Mouse (Mus musculus) R1 (cell line): ENCODE results near the gene Gm47995.
"Not testable (repeated sequence)": the region's sequence is repeated elsewhere in the genome, so short reads cannot be mapped to it uniquely, and the experiment has no call there.

ENCODE experiments used
- DNase-seq: peaks from one replicate; pipeline ENCODE4 v3.0.0-alpha.2; 2018; ENCODE audit warnings: low read depth, low spot score

Gm47995 gene

DNA sequence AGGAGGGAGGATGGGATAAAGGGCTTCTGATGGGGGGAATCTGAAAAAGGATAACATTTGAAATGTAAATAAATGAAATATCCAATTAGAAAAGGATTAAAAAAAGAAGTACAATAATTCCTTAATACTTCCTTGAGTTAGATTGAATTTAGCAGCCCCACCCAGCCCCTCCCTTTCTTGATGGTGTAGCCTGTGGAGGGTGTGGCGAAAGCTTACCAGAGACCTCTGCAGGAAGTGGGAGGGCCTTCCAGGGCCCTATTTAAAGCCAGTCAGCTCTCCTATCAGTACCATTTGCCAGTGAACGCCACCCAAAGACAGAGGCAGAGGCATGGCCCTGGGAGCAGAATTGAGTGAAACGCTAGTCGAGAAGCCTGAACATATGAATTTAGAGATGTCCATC lies at the start of gene Gm47995:
Gene Gm47995, plus strand, starts transcription at position 329 of the 400 bp plus-strand sequence.
- peak; percentile 5 for DNase-seq

DNA sequence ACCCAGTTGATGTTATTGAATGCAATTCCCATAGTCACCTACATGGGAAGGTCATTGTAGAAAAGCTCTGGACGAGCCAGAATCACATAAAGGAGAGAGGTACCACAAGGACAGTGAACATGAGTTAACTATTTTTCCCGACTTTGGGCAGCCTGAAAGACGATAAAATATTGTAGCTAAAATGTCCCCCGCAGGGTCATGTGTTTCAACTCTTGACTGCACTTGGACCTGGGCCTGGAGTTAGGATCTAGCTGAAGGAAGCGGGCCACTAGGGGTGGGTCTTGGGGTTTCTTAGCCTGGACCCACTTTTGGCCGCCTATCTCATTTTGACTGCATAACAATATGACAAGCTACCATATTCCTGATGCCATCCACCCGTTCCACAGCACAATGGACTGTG lies 48.0 kb upstream of the Gm47995 start:
- DNase-seq, result no peak

DNA sequence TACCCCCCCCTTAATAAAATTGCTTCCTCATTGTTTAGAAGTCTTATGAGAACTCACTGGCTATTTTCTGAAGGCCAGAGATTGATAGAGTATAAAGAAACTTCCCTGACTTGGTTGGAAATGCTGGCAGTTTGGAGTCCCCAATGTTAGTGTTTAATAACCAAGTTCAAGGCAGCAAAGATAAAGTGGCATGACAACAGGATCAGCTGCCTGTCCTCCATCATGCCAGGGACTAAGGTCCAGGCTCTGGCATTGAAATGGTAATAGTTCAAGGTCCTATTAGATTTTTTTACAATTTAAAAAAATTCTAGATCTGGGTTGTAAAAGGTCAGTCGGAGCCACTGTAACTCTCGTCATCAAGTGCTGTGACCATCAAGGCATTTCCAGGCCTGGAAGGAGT lies 47.2 kb upstream of the Gm47995 start:
- DNase-seq, result no peak

DNA sequence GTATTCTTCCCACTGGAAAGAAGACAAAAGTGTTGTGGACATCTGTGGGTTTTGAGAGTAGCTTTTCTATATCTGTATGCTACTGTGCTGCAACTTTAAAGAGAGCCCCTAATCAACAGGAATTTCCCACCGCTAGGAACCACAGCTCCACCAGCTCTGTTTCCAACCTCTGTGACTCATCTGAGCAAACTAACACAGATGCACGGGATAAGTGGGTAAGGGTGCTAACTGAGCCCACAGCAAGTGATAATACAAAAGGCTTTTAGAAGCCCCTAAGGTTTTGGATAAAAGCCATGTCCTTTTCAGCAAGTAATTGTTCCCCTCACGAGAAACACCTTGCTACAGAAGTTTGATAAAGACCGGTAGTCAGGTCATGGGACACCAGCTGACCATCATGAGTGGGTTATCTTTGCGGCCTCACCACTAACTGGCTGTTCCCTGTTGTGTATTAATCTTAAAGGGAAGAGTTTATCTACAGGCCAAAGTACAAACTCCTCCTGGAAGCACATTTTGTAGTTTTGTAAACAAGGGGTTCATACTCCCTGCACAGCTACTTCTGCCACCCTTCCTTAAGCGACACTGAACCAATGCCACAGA lies 45.1 kb upstream of the Gm47995 start:
- DNase-seq, result no peak

DNA sequence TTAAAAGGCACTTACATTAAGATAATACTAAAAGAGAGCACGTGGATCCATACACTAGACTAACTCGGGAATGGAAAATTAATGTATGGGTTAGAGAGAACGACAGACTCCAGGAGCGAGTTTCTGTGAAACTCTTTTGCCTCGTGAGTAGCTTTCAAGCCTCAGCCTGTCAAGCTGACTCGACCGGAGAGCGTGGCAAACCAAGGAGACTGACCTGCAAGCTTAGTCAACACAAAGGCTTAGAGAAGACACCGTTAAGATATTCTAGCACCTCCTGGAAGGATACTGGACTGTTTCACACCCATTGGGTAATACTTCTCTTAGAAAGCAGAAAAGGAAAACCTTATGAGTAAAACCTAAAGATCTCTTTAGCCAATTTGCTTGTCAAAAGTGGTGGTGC lies 44.1 kb upstream of the Gm47995 start:
- DNase-seq, result not testable (repeated sequence)

DNA sequence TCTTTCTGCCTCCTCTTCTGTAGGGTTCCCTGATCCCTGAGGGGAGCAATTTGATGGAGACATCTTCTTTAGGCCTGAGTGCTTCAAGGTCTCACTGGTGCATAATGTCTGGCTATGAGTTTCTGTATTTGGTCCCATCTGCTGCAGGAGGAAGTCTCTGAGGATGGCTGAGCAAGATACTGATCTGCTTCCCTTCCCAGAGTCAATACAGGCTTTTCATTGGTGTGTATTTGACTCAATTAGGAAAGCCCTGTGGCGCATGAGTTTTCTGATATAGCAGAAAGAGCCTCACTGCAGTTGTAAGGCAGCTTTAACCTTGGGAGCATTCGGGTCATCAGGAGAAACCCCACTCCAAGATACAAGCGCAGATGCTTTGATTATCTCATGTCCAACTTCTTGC lies 42.1 kb upstream of the Gm47995 start:
- no peak for DNase-seq

DNA sequence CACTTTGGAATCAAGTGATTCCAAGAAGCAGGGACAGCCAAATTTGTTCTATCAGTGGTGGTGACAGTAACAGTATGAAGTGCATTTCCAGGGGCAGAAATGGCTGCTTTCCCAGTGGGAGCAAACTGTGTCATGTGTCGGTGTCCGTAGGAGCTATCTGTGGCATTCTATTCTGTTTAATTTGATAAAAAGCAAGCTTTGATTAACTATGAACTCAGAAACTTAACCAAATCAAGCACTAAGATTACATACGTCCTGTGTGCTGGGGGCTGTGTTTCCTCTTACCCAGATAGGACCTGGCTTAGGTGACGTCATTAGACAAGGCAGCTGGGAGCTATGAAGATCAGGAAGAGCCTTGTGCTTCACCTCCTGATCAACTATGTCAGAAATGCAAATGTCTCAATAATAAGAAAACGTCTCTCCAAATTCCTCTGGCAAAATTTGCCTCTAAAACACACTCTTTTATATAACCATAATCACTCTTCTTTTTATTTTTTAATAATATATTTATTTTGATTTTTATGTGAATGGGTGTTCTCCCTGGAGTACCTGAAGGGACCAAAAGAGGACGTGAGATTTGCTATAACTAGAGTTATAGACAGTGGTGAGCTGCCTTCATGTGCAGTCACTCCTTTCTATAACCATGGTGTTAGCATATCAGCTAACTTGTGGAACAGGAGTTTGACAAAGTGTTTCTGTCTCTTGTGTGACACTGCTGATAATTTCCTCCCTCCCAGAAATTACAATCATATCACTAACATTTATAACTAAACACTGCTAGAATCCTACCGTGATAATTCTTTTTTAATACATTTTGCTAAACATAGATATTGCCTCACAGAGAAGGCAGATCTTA lies 41.2 kb upstream of the Gm47995 start:
- no peak for DNase-seq

DNA sequence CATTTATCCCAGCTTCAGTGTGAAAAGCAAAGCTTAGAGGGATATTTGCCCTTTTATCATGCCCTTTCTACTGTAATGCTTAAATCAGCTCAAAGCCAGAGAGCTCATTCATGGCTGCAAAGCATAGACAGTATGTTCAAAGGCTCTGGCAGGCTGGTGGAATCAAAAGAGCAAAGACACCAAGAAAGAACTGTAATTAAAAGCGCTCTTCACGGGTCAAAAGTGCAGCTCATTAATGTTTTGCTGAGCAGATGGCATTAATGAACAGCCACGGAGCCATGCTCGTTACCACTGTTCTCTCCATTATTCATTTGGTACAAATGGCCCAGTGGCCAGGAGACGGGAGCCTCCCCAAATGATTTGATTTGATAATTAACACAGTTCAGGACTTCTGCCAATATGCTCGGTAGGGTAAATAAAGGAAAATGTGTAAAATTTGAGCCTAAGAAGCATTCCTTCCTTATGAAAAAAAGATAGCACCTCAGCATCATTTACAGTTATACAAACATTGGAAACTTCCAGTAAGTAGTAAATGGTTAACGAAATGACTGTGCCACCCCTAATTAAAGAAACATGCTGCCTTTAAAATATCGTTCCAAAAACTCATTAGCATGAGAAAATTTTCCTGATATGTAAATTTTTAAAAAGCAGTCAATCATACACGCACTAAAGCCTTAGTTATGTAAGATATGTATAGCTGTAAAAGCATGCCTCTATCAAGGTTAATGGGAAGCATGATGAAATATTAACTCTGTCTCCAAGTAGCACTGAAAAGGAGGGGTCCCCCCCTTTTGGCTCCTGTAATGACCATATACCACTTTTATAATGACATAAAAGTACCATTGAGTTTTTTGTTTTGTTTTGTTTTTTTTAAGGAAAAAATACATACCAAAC lies 40.0 kb upstream of the Gm47995 start:
- DNase-seq, result no peak

DNA sequence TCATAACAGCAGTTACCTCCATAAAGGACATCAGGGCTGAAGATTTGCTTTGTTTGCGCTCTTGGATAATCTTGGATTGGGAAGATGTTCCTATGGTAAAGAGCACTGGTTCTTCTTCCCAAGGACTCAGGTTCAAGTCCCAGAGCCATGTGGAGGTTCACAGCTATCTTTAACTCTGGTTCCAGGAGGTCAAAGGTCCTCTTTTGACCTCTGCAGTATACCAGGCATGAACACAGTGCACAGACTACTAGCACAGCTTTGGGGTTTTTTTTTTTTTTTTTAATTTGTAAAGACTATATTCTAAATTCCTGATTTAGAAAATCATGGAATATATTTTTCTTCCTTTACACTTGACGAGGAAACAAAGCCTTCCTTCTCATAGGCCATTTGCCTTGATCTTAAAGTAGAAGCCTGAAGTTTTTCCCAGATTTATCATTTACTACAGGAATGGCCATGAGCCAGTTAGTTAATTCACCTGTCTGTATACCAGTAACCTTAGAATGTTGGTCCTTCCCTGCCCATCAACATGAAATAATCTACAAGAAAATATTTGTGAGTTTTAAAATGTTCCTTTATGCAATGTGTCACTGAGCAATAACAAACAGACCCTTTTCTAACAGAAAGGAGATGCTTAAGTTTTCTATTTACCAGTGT lies 39.3 kb upstream of the Gm47995 start:
- DNase-seq, result no peak

DNA sequence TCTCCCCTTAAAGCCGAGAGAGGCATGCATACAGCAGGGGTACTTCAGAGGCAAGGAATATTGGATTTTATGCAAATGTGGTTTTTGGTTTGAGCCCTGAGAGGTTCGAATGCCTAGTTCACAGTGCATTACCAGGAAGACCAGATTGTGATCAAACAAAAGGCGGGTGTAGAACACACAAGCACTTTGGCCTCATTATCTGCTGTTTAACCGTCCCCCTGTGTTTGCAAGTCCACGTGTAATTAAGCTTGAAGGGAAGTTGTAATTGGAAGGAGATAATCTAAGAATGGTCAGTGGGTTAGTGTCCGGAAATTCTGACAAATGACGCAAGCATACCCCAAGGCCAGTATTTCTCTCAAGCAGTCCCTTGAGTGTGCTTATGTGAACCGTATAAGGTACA lies 32.2 kb upstream of the Gm47995 start:
- no peak for DNase-seq

DNA sequence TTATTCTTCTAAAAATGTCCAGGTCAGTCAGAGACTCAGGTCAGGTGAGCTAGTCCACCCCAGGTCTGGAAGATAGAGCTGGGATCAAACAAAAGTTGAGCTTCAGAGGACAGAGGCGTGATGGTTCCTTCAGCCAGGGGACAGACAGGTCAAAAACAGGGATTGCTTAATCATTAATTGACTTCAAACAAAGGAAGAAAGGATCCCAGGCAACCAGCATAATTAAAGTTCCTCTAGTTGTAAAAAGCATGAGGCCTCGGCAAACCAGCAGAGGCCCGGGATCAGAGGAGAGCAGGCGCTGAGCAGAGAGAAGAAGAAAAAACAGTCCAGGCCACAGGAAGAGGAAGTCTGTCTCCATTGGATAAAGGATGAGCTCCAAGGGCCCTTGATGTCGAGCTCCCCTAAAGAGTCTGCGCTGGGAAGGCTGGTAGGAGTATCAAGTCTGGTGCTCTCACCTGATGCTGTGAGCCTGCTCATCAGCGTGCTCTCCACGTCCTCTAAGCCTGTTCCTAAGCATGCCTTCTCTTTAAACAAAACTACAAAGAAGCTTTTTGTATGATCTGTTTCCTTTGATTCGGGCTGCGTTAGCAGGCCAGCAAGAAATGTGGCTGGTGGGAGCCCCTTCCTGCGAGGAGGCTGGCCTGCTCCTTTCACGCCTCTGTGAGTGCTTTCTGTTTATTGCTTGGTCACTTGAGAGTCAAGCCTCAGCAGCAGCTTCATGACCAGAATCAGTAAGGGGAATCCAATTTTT lies 30.8 kb upstream of the Gm47995 start:
- peak; percentile 13 for DNase-seq

DNA sequence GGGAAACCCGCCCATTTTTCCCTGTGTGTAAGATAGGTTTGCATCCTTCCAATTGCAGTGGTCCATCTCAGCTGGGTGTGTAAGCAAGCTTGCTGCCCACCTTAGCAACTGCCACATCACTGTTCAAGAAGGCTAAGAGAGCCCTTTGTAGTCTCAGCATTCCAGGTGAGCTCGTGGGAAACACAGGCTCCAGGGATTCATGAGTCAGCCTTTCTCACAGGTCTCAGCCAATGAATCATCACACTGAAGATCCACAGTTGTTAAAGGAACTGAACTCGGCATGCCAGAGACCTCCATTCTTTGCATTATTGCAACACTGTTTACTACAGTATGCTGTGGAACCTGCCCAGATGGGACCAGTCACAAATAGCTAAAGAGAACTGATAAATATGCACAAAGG lies 29.6 kb upstream of the Gm47995 start:
- DNase-seq, result peak; percentile 23

DNA sequence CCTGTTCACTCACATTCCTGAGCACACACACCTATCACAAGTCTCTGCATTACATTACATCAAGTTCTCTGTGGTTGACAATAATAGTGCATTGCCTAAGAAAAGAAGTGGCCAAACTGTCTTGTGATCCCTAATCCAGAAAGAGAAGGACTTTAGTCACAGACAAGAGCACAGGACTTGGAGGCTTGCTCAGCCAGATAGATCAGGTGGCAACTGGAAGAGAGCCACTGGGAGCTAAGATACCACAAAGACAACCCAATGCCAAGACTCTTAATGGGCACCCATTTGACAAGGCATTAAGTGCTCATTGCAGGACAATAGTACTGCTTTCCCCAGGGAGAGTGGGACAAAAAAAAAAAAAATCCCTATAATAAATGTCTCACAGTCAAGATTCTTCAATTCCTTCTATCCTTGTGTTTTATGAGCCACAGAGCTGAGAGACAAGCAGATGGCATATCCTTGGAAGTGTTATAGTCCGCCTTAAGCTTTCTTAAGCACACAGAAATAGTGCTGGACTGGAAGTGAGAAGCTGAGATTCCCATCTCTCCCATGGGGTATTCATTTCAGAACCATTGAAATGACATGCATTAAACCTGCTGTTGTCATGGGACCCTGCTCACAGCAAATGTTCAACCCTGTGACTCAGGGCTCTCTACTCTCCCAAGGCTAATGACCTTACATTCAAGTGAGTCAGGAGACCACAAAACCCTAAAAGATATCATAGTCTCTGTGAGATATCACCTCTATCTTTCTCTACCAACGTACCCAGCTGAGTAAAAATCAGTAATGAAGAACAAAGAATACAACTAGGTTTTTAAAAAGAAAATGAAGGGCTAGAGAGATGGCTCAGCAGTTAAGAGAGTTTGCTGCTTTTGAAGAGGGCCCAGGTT lies 26.4 kb upstream of the Gm47995 start:
- no peak for DNase-seq

DNA sequence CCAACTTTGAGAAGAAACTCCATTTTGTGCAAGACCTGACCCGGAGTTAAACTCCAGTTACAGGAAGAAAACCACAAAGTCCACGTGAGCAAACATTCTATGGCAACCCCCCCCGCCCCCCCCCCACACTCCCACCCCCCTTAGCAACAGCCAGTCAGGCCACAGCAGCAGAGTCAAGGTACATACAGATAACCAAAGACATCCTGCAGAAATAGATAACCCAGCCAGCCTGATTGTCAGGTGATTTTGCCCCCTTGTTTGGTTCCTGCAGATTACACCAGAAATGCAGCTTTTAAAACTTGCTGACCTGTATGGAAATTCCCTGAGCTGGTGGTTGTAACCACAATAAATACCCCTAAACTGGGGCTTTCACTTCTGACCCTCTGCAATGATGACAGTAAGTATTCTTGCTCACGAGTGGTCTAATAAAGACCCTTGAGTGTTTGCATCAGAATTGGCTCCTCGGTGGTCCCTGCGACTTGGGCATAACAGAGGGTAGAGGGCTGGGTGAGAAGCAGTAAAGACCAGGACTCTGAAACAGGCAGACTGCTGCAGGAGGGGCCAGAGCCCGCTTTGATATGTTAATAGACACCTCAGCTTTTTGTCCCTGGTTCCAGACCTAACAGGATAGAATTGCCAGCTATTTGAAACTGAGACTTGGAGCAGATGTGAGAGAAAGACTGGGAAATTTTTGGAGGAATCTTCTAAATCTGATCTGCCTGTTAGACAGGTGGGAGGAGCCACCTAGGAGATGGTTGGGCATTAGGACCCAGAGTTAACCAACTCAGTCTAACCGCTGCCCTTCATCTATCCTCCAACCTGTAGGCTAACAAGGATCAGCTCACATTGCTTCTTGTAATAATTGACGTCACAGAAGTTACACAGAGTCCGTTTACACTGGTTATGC lies 21.0 kb upstream of the Gm47995 start:
- DNase-seq, result peak; percentile 89

DNA sequence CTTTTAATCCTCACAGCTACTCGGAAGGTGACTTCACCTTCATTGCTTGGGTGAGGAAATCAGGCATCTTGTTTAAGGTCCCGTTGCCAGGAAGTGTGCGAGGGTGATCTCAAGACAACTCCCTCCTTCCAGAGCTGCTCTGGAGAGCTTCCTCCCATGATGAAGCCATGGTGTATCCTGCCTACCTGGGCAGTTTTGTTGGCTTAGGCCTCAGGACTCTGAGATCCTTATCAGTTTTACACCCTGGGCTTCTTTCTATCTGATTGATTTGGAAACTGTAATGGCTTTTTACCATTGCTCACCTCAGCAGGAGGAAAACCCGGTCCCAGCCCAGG lies 20.3 kb upstream of the Gm47995 start:
- DNase-seq, result no peak

DNA sequence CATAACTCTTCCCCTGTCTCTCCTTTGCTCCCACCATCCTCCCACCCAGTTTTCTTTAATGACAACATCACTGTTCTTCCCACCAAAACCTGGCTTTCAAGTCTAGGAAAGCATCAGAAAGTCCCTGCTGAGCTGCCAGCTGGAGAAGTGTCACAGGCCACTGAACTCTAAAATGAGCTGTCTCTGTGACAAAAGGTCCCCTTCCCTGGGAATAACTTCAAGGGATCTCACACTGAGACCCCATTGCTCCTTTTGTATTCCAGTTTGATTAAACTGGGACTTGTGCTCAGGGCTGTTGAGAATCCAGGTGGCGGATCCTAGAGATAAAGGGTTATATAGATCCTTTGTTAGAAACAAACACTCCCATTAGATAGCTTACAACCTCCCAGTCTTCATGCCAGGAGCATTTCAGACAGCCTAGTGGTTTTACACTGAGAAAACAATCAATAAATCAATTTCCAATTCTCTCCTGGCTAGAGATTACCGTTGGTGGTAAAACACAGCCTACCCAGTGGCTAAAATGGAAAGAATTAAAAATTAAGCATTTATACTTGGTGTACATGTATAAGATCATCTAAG lies 19.7 kb upstream of the Gm47995 start:
- DNase-seq, result peak; percentile 79

DNA sequence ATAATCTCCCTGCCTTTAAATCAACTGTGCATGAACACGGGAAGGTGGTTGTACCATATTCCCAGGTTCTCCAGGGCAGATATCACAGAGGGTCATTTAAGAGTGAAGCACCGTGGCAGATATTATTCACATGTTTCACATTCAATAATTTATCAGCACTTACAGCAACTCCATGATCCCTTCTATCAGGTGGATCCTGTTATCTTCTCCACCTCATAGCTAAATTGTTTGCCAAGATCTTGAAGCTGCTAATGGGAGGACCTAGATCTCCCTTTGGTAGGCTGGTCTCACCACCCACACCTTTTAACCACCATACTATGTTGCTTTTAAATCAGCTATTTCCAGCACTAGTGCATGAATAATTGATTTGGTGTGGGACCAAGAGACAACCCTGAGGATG lies 18.1 kb upstream of the Gm47995 start:
- DNase-seq, result no peak

DNA sequence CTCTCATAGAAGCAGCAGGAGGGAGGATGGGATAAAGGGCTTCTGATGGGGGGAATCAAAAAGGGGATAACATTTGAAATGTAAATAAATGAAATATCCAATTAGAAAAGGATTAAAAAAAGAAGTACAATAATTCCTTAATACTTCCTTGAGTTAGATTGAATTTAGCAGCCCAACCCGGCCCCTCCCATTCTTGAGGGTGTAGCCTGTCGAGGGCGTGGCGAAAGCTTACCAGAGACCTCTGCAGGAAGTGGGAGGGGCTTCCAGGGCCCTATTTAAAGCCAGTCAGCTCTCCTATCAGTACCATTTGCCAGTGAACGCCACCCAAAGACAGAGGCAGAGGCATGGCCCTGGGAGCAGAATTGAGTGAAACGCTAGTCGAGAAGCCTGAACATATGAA lies 16.0 kb upstream of the Gm47995 start, which contains the start of gene Gm47985:
Gene Gm47985, plus strand, starts transcription at position 272 of the 400 bp plus-strand sequence.
- DNase-seq, result not testable (repeated sequence)

DNA sequence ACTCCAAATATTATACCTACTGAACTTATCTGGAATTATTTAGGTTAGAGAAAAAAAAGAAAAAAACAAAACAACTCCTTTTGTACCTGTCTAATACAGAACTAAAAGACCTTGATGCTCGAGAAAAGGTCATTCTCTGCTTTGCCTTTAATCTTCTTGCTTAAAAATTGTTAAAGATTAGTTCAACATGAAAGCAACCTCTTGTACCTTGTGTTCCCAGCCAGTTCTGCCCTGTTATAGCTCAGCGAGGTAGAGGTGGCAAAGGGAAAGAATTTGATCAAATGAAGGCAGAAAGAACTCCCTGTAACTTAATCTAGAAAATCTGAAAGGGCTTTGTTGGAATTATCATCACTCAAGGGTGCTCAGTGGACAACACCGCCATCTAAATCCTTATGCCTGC lies 12.1 kb upstream of the Gm47995 start:
- not testable (repeated sequence) for DNase-seq
